Mouse (Mus musculus): ENCODE results near the gene Gp5.

Gene Gp5

DNA sequence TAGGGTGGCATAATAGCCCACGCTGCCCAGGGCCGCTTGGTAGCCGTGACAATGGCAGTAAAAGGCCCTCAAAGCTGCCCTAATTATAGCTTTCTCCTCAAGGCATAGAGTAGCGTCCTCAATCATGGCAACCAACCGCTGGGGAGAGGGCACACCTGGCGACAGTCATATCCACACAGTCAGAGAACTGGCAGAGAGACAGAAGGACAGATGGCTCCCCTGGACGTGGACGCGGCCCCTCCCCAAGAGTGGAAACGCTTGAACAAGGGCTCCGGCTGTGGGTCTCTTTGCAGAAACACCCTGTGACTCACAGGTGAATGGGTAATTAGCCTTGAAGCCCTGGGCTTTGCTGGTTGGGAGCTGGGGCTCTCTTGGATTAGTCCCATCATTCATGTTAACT, 32.2 kb downstream of the Gp5 start:
- DNase-seq: no peak

DNA sequence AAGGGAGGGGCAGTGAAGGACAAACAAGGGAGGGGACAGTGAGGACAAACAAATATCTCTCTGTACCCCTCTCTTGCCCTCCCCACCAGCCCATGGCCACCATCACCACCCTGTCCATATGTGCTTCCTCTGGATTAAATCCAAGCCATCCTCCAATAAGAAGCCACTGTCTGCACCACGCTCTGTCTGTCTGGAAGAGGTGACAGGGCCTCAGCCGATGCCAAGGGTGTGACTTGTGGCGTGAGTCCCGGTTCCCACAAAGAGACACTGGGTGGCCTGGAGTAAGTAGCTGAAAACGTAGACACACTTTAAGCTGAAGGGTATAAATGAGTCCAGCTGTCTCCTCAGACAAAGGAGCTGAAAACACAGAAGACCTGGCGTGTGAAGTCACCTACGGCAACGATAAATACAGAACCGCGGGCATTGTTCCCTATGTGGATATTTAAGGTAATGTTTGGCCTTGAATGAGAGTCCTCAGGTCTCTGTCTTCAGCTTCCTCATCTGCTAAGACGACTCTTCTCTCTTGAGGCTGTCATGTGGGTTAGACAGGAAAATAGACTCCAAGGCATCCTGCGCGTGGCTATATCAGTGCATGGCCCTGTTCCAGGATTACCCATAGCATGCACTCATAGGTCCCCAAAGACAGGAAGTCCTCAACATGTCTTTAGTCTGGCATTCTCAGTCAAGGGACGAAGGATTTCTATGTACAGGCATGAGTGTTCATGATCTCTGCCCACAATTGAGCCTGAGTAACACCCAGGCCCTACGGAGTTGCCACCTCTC, 34.8 kb downstream of the Gp5 start:
- no peak for DNase-seq

DNA sequence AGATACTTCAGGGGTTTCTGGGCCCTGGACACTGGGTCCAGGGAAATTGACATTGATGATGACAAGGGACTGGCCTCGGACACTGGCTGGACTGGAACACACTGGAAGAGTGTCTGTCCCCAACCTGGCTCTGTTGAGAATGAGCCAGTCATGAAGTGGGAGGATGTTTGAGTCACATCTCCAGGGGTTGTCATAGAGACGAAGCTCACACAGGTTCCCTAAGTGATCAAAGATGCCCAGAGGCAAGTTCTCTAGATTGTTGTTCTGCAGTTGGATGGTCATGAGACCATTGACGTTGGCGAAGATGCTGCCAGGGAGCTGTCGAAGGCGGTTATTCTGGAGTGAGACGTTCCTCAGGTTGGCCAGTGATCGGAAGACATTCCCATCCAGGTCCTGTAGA, 37.5 kb downstream of the Gp5 start:
- no peak for DNase-seq

DNA sequence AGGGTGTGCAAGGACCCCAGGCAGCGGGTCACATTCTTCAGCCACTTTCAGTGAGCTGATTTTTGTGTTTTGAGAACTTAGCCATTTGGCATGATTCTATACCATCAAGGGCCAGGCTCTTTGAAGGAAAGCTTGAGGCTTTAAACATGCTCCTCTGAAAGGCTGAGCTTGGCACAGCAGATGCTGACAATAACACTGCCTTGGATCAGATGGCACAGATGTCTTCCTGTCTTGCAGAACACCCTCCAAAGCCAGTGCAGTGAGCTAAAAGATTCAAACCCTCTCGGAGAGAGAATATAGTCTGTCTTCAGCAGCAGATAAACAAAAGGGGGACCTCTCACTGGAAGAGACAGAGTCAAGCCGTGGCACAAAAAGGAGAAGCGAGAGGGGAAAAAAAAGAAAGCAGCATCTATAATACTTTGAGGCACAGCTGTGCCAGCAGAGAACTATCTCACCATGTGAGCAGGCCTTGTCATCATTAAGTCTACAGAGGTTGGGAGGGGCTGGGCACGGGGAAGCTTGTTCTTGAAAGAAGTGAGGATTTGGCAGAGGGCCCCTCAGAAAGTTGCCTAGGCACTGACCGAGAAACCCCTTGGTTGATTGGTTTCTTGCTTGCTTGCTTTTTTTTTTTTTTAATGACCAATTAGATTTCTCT, 38.5 kb downstream of the Gp5 start:
- peak in 1 of 2 experiments; percentile 41 for DNase-seq

DNA sequence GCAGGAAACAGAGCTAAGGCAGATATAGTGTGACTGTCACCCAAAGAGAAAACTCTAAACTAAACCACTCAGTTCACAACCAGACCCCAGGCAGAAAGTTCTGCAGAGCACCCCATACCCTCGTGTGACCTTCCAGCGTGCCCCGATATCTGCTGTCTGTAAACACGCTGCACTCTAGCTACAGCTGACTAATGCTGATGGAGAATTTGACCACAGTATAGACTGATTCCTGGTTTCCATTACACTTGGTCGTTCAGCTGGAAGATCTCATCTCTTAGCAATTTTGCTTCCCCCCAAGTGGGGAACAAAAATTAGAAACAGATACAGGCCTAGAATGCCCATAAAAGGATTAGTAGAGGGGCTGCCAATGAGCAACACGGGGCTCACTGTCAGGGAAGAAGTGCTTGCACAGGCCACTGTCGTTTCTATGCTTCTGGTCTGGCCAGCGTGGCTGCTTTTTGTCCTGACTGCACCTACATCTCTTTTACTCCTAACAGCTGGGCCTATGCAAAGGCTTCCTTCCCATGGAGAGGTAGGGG, 39.3 kb downstream of the Gp5 start:
- DNase-seq: no peak

DNA sequence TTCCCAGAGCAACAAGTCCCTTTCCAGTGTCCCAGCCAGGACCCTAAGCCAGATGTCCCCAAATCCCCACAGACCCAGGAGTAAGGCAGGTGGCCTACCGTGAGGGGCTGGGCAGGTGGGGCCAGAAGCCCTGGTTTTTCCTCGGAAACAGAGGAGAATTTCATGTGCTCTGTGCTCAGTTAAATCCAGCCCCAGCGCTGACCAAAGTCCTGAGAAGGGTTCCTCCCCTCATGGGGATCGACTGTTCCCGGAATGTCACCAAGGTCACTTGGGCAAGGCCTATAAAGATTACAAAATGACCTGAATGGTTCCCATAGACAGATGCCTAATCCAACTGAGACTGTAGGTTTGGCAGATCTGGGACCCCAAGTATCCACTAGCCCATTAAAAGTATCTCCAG, 43.2 kb downstream of the Gp5 start, which contains the start of gene Cpn2:
TSS of gene Cpn2 (minus strand) at position 141 of the 400 bp plus-strand sequence.
- DNase-seq: no peak

DNA sequence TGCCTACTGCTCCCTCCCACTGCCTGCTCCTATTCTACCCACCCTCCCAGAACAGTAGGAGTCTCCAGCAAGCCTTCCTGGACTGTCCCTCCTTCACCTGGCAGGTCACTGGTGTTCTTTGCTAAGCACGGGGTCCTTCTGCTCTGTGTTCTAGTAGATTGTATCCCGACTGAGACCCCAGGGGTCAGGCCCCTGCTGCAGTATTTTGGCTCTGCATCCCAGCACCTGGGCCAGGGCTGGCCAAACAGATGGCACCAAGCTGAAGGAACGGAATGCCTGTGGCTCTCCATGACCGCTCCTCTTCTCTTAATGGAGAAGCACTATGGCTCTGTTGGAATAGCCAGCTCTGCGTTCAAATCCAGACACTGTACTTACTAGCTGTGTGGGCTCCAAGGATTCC, 44.0 kb downstream of the Gp5 start:
- DNase-seq: no peak

DNA sequence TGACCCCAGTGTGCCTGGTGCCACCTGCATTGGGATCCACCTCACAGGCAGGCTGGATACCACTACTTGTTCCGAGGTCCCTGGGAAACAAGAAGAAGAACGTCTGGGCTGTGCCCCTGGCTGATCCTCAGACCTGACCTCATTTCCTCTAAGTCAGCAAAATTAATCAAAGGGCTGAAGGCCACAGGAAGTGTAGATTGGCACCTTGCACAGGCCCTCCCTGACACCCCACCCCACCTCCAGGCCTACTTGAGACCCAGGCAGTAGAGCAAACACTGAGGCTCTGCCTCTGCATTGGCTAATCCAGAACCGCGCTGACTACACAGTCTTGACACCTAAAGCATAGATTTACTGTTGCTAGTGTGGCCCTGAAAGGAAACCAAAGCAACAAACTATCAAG, 45.0 kb downstream of the Gp5 start:
- no peak for DNase-seq

DNA sequence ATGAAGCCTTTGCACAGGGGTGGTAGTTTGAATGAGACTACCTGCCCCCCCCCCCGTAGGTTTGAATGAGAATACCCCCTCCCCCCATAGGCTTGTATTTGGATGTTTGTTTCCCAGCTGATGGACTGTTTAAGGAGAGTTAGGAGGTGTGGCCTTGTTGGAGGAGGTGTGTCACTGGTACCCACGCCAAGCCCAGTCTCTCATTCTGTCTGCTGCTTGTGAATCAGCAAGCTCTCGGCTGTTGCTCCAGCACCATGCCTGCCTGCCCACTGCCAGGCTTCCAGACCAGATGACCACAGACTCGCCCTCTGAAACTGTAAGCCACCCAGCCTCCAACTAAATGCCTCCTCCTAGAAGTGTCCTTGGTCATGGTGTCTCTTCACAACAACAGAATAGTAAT, 47.4 kb downstream of the Gp5 start:
- no peak for DNase-seq

DNA sequence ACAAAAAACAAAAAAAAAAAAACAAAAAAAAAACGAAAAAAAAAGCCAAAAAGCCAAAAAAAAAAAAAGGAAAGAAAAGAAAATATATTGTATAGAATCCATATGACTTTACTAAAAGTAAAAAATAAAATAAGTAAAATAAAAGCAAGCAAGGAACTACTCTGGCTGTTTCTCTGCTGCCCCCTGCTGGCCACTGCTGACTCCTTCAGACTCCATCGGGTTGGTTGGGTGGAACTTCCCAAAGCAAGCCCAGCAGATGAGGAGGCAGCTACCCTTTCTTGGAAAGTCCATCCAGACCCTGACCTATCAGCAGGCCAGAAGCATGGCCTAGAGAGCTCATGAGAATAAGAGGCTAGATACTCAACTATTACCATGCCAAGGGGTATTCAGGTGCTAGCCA, 47.9 kb downstream of the Gp5 start:
- DNase-seq: peak; percentile 62 to 64

DNA sequence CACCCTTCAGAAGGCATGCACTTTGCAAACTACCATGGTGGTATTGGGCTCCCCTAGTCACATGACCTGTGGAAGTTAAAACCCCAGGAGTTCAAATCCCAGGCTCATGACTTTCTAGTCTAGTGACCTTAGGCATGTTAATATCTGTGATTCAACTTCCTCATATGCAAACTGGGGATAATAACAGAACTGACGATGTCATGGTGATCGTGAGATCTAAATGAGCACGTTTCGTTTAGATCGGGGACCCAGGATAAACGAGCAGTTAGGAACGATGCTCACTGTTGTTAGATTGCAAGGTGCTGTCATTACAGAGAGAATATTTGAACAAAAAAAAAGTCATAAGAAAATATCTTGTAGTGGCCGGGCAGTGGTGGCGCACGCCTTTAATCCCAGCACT, 48.4 kb downstream of the Gp5 start:
- DNase-seq: no peak

DNA sequence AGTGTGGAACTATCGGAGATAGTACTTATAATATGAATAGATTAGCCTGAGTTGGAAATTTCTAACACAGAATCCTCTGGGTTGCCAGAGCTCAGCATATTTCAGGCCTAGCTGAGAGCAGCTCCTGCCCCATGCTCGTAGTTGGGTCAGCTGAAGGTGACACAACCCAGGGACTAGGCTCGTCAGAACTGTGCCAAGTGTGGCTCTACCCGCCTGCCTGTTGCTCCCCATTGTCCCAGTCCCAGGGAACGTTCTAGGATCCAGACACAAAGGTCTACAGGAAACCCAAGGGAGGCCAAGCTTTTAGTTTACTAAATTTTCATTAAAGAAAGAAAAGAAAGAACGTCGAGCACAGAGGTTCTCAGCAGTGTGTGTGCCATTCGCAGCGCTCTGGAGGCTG, 49.2 kb downstream of the Gp5 start:
- no peak for DNase-seq

DNA sequence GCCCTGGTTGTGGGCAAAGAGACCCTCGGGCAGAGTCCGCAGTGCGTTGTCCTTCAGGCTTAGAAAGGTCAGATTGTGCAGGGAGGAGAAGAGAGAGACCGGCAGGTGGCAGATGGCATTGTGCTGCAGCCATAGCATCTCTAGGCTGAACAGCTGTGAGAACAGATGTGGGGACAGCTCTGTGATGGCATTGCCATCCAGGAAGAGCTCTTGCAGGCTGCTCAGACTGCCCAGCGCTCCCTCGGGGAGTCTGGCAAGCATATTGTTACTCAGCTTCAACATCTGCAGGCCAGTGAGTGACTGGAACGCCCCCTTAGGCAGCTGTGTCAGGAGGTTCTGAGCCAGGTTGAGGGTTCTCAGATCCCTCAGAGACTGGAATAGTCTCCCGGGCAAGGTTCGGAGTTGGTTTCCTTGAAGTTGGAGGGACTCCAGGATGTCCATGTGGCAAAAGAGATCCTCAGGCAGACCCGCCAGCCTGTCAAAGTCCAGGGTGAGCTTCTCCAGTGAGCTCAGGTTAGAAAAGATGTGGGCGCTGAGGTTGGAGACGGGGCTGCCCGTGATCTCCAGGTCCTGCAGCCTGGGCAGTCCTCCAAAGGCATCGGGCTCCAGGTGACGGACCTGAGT, 50.5 kb downstream of the Gp5 start:
- DNase-seq: no peak

DNA sequence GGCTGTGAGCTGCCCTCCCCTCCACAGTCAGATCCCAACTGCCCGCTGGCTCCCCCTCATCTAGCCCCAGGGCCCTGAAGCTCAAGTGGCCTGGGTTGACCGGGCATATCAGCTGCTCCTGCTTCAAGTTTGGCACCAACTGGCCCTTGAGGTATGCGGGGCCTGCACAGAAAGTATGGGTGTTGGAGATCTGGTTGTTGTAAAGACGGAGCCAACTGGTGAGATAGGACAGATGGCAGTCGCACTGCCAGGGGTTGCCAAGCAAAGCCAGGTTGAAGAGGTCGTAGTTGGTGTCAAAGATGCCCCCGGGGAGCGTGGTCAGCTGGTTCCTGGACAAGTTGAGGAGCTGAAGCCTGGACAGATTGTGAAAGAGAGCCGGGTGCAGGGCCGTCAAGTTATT, 51.1 kb downstream of the Gp5 start:
- no peak for DNase-seq

DNA sequence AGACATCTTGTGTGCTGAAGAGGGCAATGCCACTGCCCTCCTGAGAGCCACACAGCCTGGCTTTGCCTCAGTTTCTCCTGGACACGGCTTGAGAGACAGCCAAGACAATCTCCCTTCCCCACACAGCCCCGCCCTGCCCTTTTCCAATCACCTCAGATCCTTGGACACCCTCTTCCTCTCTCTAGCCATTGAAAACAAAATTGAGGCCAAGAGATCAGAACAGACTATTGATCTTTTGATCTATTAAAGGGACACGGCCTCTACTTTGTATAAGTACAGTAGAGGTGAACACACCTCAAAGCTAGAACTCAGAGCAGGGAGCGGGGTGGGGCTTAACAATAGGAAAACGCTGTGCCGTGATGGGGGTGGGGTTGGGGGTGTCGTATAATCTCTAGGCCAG, 52.1 kb downstream of the Gp5 start:
- peak in 1 of 2 experiments; percentile 2 for DNase-seq

DNA sequence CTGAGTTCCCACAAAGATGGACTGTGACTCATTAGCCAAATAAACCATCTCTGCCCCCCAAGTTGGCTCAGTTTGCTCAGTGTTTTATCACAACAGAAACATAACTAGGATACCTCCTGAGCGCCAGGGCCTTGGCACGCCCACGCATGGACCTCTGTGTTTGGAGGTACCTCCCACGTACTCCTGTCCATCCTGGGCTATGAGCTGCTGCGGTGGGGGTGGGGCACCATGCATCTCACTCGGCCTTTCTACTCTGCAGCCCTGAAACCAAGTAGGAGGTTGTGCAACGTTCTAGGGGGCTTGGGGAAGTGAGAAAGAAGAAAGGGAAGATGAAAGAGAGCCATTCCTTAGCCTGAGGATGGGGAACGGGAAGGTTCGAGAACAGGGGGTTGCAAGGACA, 52.9 kb downstream of the Gp5 start:
- DNase-seq: peak in 1 of 2 experiments; percentile 3

Measured in thymus, postnatal 36 days (tissue).